Mouse (Mus musculus) hindbrain, embryonic 15.5 days (tissue): ENCODE results near the gene Foxc2. TPM values are rescaled to one million over a fixed set of nuclear protein-coding genes. Genes with fewer than 3 reads are reported as not detected.

ENCODE experiments used
- ATAC-seq: fragments of 200-750 bp; cut with Nextera tagmentation; 2 replicates; pipeline ENCODE4 v1.8.0; 2017; ENCODE audit warnings: low read depth, moderate number of reproducible peaks, moderate TSS enrichment; ENCODE audit not compliant: low FRiP score
- H3K27ac ChIP-seq: fragments of 300-500 bp; sonication (generic); replicated peaks from 2 replicates; pipeline ENCODE4 v1.5.1; 2015; ENCODE audit warnings: mild to moderate bottlenecking, inconsistent platforms
- H3K27me3 ChIP-seq: fragments of 300-500 bp; sonication (generic); 2 replicates; pipeline ENCODE4 v1.6.1; 2015; ENCODE audit warnings: control low read depth, inconsistent platforms
- H3K36me3 ChIP-seq: fragments of 300-500 bp; sonication (generic); 2 replicates; pipeline ENCODE4 v1.6.1; 2015; ENCODE audit warnings: control low read depth, inconsistent platforms
- H3K4me1 ChIP-seq: fragments of 300-500 bp; sonication (generic); replicated peaks from 2 replicates; pipeline ENCODE4 v1.6.1; 2015; ENCODE audit warnings: control low read depth, inconsistent platforms
- H3K4me2 ChIP-seq: fragments of 300-500 bp; sonication (generic); 2 replicates; pipeline ENCODE4 v1.6.1; 2015; ENCODE audit warnings: moderate library complexity, mild to moderate bottlenecking, inconsistent platforms
- H3K4me3 ChIP-seq: fragments of 300-500 bp; sonication (generic); 2 replicates; pipeline ENCODE4 v1.5.1; 2015; ENCODE audit warnings: mild to moderate bottlenecking, inconsistent platforms
- H3K9ac ChIP-seq: fragments of 300-500 bp; sonication (generic); 2 replicates; pipeline ENCODE4 v1.6.1; 2015; ENCODE audit warnings: inconsistent platforms
- H3K9me3 ChIP-seq: fragments of 300-500 bp; sonication (generic); 2 replicates; pipeline ENCODE4 v1.6.1; 2016; ENCODE audit warnings: control low read depth, inconsistent platforms
- WGBS: fragments of 180-500 bp; shearing (Covaris S2); methylation state at CpG from one replicate; pipeline ENCODE4 v1.1.7; 2015; 5-methylcytosine and 5-hydroxymethylcytosine counted together
- polyA plus RNA-seq: library from polyadenylated mRNA; unstranded; fragments of >200 nt; fragmentation: Nextera tagmentation; extraction: Ambion mirVana; gene quantifications from 2 replicates; pipeline ENCODE4 v1.2.1, GENCODE M21; 2015

Gene Foxc2
- 4.1 and 5.5 TPM in 2 replicates for polyA plus RNA-seq

GRCm38 (mm10) chr8:121115948-121116347, at the start of gene Foxc2:
Gene Foxc2, plus strand, starts transcription at chr8:121116171.
- peaks cover 85% of the 10 kb centered on the region for H3K27me3 ChIP-seq
- peaks cover 15% of the 10 kb centered on the region for H3K4me1 ChIP-seq
- no peak within 1 kb of the TSS; the same call in 1 of the 2 replicates for H3K9ac ChIP-seq
- no peak for ATAC-seq
- peak within 1 kb of the TSS; percentile 34 for H3K4me3 ChIP-seq
- no peaks in the 10 kb centered on the region for H3K9me3 ChIP-seq
- H3K36me3 ChIP-seq = no peaks in the 10 kb centered on the region
- 0% methylated on average over 25 of the region's 25 CpGs for WGBS
- H3K4me2 ChIP-seq = peak within 1 kb of the TSS; percentile 56
- H3K27ac ChIP-seq = 0 out of 2 replicates have a peak within 1 kb of the TSS, but pooled peaks have one; percentile 4

DNA sequence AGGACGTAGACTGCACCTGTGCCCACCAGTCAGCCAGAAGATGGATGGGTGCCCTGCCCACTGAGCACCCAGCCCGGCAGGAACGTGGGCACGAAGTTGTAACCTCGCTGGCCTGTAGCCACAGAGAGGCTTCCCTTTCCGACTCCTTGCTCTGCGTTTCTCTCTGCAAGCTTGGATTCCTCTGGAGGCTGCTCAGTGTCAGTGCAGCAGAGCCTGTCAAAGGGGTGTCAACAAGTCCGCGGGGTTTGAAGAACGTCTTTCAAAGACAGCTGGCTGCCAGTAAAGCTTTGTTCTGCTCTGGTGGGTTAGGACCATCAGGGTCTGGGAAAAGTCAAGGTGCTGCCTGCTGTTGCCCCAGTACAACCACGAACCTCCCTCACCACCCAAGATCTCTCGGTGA, 44.5 kb upstream of the Foxc2 start:
- Histone ChIP-seq H3K9ac (no peak overlapping the region), H3K4me3 (no peak overlapping the region), H3K4me1 (0 out of 2 replicates have a peak, but pooled peaks cover 4% of the 10 kb centered on the region), H3K27me3 (peaks cover 78% of the 10 kb centered on the region), H3K4me2 (no peak overlapping the region), H3K9me3 (no peaks in the 10 kb centered on the region), H3K36me3 (no peaks in the 10 kb centered on the region), H3K27ac (no peak overlapping the region)
- 2% methylated on average over 12 of the region's 12 CpGs for WGBS
- no peak; the same call in 1 of the 2 replicates for ATAC-seq

GRCm38 (mm10) chr8:121072406-121073130, 43.4 kb upstream of the Foxc2 start:
- Histone ChIP-seq H3K4me2 (no peak overlapping the region), H3K4me3 (no peak overlapping the region), H3K27ac (no peak overlapping the region), H3K36me3 (no peaks in the 10 kb centered on the region), H3K4me1 (0 out of 2 replicates have a peak, but pooled peaks cover 4% of the 10 kb centered on the region), H3K9ac (no peak overlapping the region), H3K27me3 (peaks cover 85% of the 10 kb centered on the region), H3K9me3 (no peaks in the 10 kb centered on the region)
- no peak for ATAC-seq
- WGBS = 8% methylated on average over 11 of the region's 11 CpGs

GRCm38 (mm10) chr8:121073174-121074107, 42.5 kb upstream of the Foxc2 start:
- Histone ChIP-seq H3K4me3 (no peak overlapping the region), H3K27me3 (peaks cover 92% of the 10 kb centered on the region), H3K27ac (no peak overlapping the region), H3K9ac (no peak overlapping the region), H3K4me1 (0 out of 2 replicates have a peak, but pooled peaks cover 4% of the 10 kb centered on the region), H3K4me2 (no peak overlapping the region), H3K9me3 (no peaks in the 10 kb centered on the region), H3K36me3 (no peaks in the 10 kb centered on the region)
- ATAC-seq = no peak
- under 1% methylated on average over 48 of the region's 48 CpGs for WGBS

- 5% methylated on average over 15 of the region's 15 CpGs for WGBS
- no peak for ATAC-seq
Measured at GRCm38 (mm10) chr8:121074108-121074847, 41.7 kb upstream of the Foxc2 start.

DNA sequence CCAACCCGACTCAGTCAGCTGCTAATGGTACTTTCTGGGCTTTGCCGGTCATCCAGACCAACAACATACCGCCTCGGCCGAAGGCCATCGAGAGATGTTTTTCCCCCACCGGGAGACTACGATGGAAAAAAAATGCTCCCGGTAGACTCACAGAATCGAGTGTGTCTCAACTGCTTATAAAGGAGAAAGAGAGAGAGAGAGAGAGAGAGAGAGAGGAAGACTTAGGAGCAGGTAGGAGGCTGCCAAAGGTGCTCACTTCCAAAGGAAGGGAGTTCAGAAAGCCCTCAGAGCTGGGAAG, 41.2 kb upstream of the Foxc2 start:
- 2% methylated on average over 10 of the region's 10 CpGs for WGBS
- Histone ChIP-seq H3K4me2 (no peak overlapping the region), H3K4me1 (0 out of 2 replicates have a peak, but pooled peaks cover 4% of the 10 kb centered on the region), H3K36me3 (no peaks in the 10 kb centered on the region), H3K9me3 (no peaks in the 10 kb centered on the region), H3K27ac (no peak overlapping the region), H3K9ac (no peak overlapping the region), H3K27me3 (peaks cover 95% of the 10 kb centered on the region), H3K4me3 (no peak overlapping the region)
- ATAC-seq = no peak

More at GRCm38 (mm10) chr8:121074108-121074847, 41.7 kb upstream of the Foxc2 start:
- no peak overlapping the region for H3K4me2 ChIP-seq
- H3K27me3 ChIP-seq = peaks cover 94% of the 10 kb centered on the region
- no peak overlapping the region for H3K27ac ChIP-seq
- H3K4me1 ChIP-seq = 0 out of 2 replicates have a peak, but pooled peaks cover 4% of the 10 kb centered on the region
- H3K36me3 ChIP-seq = no peaks in the 10 kb centered on the region
- no peak overlapping the region for H3K9ac ChIP-seq
- H3K9me3 ChIP-seq = no peaks in the 10 kb centered on the region
- H3K4me3 ChIP-seq = no peak overlapping the region

GRCm38 (mm10) chr8:121075936-121076335, 40.0 kb upstream of the Foxc2 start:
- ATAC-seq = no peak
- no peak overlapping the region for H3K4me2 ChIP-seq
- H3K36me3 ChIP-seq = no peaks in the 10 kb centered on the region
- no peak overlapping the region for H3K9ac ChIP-seq
- no peaks in the 10 kb centered on the region for H3K9me3 ChIP-seq
- 0 out of 2 replicates have a peak, but pooled peaks cover 4% of the 10 kb centered on the region for H3K4me1 ChIP-seq
- 2% methylated on average over 13 of the region's 13 CpGs for WGBS
- no peak overlapping the region for H3K27ac ChIP-seq
- H3K27me3 ChIP-seq = peaks cover 95% of the 10 kb centered on the region
- H3K4me3 ChIP-seq = no peak overlapping the region

DNA sequence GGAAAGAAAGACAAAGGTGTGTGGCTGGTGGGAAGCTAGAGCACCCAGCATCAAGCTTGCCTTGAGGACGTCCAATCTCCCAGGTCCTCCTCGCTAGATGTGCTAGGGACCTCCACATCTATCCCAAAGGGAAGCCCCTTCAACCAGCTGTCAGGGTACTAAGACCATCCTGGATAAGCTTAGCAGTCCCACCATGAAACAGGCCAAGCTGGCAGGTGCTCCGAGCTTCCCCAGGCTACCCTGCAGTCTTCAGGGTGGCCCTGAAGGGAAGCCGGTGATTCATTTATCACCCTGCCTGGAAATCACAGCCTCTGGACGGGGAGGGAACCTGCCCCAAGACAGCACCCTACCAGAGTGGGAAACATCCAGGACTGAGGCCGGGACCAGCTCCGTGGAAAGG, 39.4 kb upstream of the Foxc2 start:
- WGBS = 2% methylated on average over 7 of the region's 7 CpGs
- Histone ChIP-seq H3K27ac (no peak overlapping the region), H3K4me2 (no peak overlapping the region), H3K27me3 (peaks cover 95% of the 10 kb centered on the region), H3K9ac (no peak overlapping the region), H3K36me3 (no peaks in the 10 kb centered on the region), H3K4me3 (no peak overlapping the region), H3K9me3 (no peaks in the 10 kb centered on the region), H3K4me1 (0 out of 2 replicates have a peak, but pooled peaks cover 4% of the 10 kb centered on the region)
- no peak for ATAC-seq

GRCm38 (mm10) chr8:121078721-121079120, 37.2 kb upstream of the Foxc2 start:
- no peak overlapping the region for H3K4me2 ChIP-seq
- H3K27ac ChIP-seq = no peak overlapping the region
- no peaks in the 10 kb centered on the region for H3K36me3 ChIP-seq
- H3K4me3 ChIP-seq = no peak overlapping the region
- H3K9ac ChIP-seq = no peak overlapping the region
- H3K9me3 ChIP-seq = no peaks in the 10 kb centered on the region
- no peak for ATAC-seq
- peaks cover 98% of the 10 kb centered on the region for H3K27me3 ChIP-seq
- peaks cover 12% of the 10 kb centered on the region for H3K4me1 ChIP-seq
- WGBS = 1% methylated on average over 14 of the region's 14 CpGs

DNA sequence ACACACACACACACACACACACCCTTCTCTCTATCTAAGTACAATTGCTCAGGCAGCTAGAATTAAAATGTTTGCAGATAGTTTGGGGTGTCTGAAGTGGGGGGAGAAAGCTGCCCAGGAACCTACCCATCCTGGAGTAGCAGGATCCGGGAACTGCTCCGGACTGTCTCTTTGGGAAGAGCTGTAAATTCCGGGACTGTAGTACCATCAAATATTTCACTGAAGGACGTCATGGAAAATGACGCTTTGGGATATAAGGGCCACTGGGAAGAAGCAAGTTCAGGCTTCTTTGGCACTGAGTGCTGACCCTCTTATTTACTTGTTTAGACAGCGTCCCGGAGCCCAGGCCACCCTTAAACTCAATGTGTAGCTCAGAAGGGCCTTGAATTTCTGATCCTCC, 36.8 kb upstream of the Foxc2 start:
- ATAC-seq = no peak
- no peaks in the 10 kb centered on the region for H3K36me3 ChIP-seq

DNA sequence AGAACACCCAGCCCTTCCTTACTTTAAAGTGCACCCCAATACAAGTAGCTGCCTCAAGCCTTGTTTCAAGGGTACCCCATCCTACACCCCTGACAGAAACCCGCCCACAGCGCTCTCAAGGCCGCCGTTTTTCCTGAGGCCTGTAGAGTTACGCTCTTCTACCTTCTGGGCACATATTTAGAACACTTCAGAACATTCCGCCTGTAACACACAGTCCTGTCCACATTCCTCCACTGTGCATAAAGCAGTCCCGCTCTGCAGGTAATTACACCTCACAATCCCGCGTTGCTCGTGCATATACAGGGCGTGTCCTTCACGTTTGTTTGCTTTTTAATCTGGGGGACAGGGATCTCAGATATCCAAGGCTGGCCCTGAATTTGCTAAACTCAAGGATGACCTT, 36.0 kb upstream of the Foxc2 start:
- 3% methylated on average over 12 of the region's 12 CpGs for WGBS
- Histone ChIP-seq H3K4me3 (no peak overlapping the region), H3K27ac (no peak overlapping the region), H3K27me3 (peaks cover 97% of the 10 kb centered on the region), H3K9me3 (no peaks in the 10 kb centered on the region), H3K4me2 (no peak overlapping the region), H3K4me1 (peaks cover 24% of the 10 kb centered on the region), H3K9ac (no peak overlapping the region), H3K36me3 (no peaks in the 10 kb centered on the region)
- ATAC-seq = no peak

More for the DNA sequence above, 36.8 kb upstream of the Foxc2 start:
- Histone ChIP-seq H3K4me3 (no peak overlapping the region), H3K27me3 (peaks cover 97% of the 10 kb centered on the region), H3K27ac (no peak overlapping the region), H3K4me1 (peaks cover 16% of the 10 kb centered on the region), H3K9ac (no peak overlapping the region), H3K9me3 (no peaks in the 10 kb centered on the region), H3K4me2 (no peak overlapping the region)
- 2% methylated on average over 7 of the region's 7 CpGs for WGBS
